Mouse (Mus musculus): ENCODE measurements around the gene Nav2.

DNA sequence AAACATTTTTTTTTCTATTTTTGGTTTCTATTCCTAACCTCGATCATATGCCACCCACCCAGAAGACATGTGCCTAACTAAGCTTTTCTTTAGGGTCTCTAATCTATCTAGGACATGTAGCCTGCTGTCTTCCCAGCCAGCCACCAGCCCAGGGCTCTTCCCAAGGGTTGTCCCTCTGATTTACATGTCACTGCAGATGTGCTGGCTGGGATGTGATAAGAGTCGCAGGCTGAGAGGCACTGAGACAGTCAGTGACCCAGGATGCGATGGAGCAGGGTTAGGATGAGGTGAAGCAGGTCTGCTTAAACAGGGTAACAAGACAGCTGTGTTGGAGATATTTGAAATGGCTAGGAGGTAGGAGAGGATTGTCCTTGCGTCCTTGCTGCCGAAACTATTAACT, 401.2 kb downstream of the Nav2 start:
- no peak for TF ChIP-seq CTCF (IDR thresholded peaks at IDR 0.05)
- TF ChIP-seq POLR2A (IDR thresholded peaks at IDR 0.05; ENCODE audit: insufficient read depth, low read depth, low read length), result no peak

Data from heart, adult 2 months (tissue).